Mouse (Mus musculus): ENCODE data around the gene Aldh3b3. TPM values are rescaled to one million over a fixed set of nuclear protein-coding genes. Genes with fewer than 3 reads are reported as not detected.
"Not testable (repeated sequence)": the region's sequence is repeated elsewhere in the genome, so short reads cannot be mapped to it uniquely, and the experiment has no call there.

Gene Aldh3b3
- polyA plus RNA-seq, 1 experiment from 2014 or later: not detected

- not testable (repeated sequence) for H3K27ac ChIP-seq (ENCODE audit: low read length); H3K4me1 ChIP-seq (ENCODE audit: control insufficient read depth, insufficient read depth, low read length); H3K9ac ChIP-seq (ENCODE audit: low read length); H3K9me3 ChIP-seq (replicated peaks; ENCODE audit: control insufficient read depth, low read length); H3K4me2 ChIP-seq (ENCODE audit: low read depth, low read length); H3K36me3 ChIP-seq (ENCODE audit: control insufficient read depth, insufficient read depth); H3K4me3 ChIP-seq (ENCODE audit: low read length); H3K27me3 ChIP-seq (ENCODE audit: control insufficient read depth, insufficient read depth, low read length); ATAC-seq (replicated peaks; ENCODE audit: extremely low read depth, insufficient read depth, low FRiP score)
- WGBS: 67% methylated on average over 6 of the region's 6 CpGs
Measured at GRCm38 (mm10) chr19:3961805-3962204, 3.4 kb downstream of the Aldh3b3 start.

GRCm38 (mm10) chr19:3962469-3962868, 4.0 kb downstream of the Aldh3b3 start:
- H3K36me3 ChIP-seq (ENCODE audit: control insufficient read depth, insufficient read depth): no peaks in the 10 kb centered on the region
- H3K27ac ChIP-seq (ENCODE audit: low read length): no peak overlapping the region
- no peak overlapping the region for H3K4me3 ChIP-seq (ENCODE audit: low read length)
- 19% methylated on average over 2 of the region's 2 CpGs for WGBS
- H3K4me1 ChIP-seq (ENCODE audit: control insufficient read depth, insufficient read depth, low read length): 0 out of 2 replicates have a peak, but pooled peaks cover 6% of the 10 kb centered on the region
- H3K9me3 ChIP-seq (replicated peaks; ENCODE audit: control insufficient read depth, low read length): no peaks in the 10 kb centered on the region
- no peak for ATAC-seq (replicated peaks; ENCODE audit: extremely low read depth, insufficient read depth, low FRiP score)
- H3K27me3 ChIP-seq (ENCODE audit: control insufficient read depth, insufficient read depth, low read length): no peaks in the 10 kb centered on the region
- no peak overlapping the region for H3K9ac ChIP-seq (ENCODE audit: low read length)
- no peak overlapping the region for H3K4me2 ChIP-seq (ENCODE audit: low read depth, low read length)

- no peaks in the 10 kb centered on the region for H3K36me3 ChIP-seq (ENCODE audit: control insufficient read depth, insufficient read depth)
- ATAC-seq (replicated peaks; ENCODE audit: extremely low read depth, insufficient read depth, low FRiP score): no peak
- H3K27ac ChIP-seq (ENCODE audit: low read length): no peak overlapping the region
- H3K9ac ChIP-seq (ENCODE audit: low read length): no peak overlapping the region
- H3K9me3 ChIP-seq (replicated peaks; ENCODE audit: control insufficient read depth, low read length): no peaks in the 10 kb centered on the region
- H3K4me2 ChIP-seq (ENCODE audit: low read depth, low read length): no peak overlapping the region
- no peak overlapping the region for H3K4me3 ChIP-seq (ENCODE audit: low read length)
- H3K4me1 ChIP-seq (ENCODE audit: control insufficient read depth, insufficient read depth, low read length): 0 out of 2 replicates have a peak, but pooled peaks cover 3% of the 10 kb centered on the region
- 73% methylated on average over 4 of the region's 4 CpGs for WGBS
- no peaks in the 10 kb centered on the region for H3K27me3 ChIP-seq (ENCODE audit: control insufficient read depth, insufficient read depth, low read length)
Measured at GRCm38 (mm10) chr19:3964030-3964429, 5.6 kb downstream of the Aldh3b3 start.

- no peaks in the 10 kb centered on the region for H3K9me3 ChIP-seq (replicated peaks; ENCODE audit: control insufficient read depth, low read length)
- 0 out of 2 replicates have a peak, but pooled peaks cover 3% of the 10 kb centered on the region for H3K4me1 ChIP-seq (ENCODE audit: control insufficient read depth, insufficient read depth, low read length)
- no peak overlapping the region for H3K27ac ChIP-seq (ENCODE audit: low read length)
- no peaks in the 10 kb centered on the region; the same call in 1 of the 2 replicates for H3K27me3 ChIP-seq (ENCODE audit: control insufficient read depth, insufficient read depth, low read length)
- H3K4me2 ChIP-seq (ENCODE audit: low read depth, low read length): no peak overlapping the region
- no peak overlapping the region for H3K9ac ChIP-seq (ENCODE audit: low read length)
- 64% methylated on average over 11 of the region's 11 CpGs for WGBS
- H3K36me3 ChIP-seq (ENCODE audit: control insufficient read depth, insufficient read depth): no peaks in the 10 kb centered on the region
- no peak overlapping the region for H3K4me3 ChIP-seq (ENCODE audit: low read length)
- no peak for ATAC-seq (replicated peaks; ENCODE audit: extremely low read depth, insufficient read depth, low FRiP score)
Measured at GRCm38 (mm10) chr19:3966330-3967075, 8.1 kb downstream of the Aldh3b3 start.

GRCm38 (mm10) chr19:3967258-3967657, 8.8 kb downstream of the Aldh3b3 start:
- Histone ChIP-seq H3K4me1 (ENCODE audit: control insufficient read depth, insufficient read depth, low read length) (0 out of 2 replicates have a peak, but pooled peaks cover 3% of the 10 kb centered on the region), H3K9me3 (replicated peaks; ENCODE audit: control insufficient read depth, low read length) (no peaks in the 10 kb centered on the region), H3K27ac (ENCODE audit: low read length) (no peak overlapping the region), H3K27me3 (ENCODE audit: control insufficient read depth, insufficient read depth, low read length) (no peaks in the 10 kb centered on the region; the same call in 1 of the 2 replicates), H3K4me3 (ENCODE audit: low read length) (no peak overlapping the region), H3K4me2 (ENCODE audit: low read depth, low read length) (no peak overlapping the region), H3K36me3 (ENCODE audit: control insufficient read depth, insufficient read depth) (no peaks in the 10 kb centered on the region), H3K9ac (ENCODE audit: low read length) (no peak overlapping the region)
- ATAC-seq (replicated peaks; ENCODE audit: extremely low read depth, insufficient read depth, low FRiP score): no peak
- 35% methylated on average over 3 of the region's 3 CpGs for WGBS

- H3K27me3 ChIP-seq (ENCODE audit: control insufficient read depth, insufficient read depth, low read length): no peaks in the 10 kb centered on the region; the same call in 1 of the 2 replicates
- WGBS: 50% methylated on average over 9 of the region's 9 CpGs
- ATAC-seq (replicated peaks; ENCODE audit: extremely low read depth, insufficient read depth, low FRiP score): no peak
- no peak within 1 kb of the TSS for H3K4me2 ChIP-seq (ENCODE audit: low read depth, low read length)
- H3K4me3 ChIP-seq (ENCODE audit: low read length): no peak within 1 kb of the TSS
- no peak within 1 kb of the TSS for H3K9ac ChIP-seq (ENCODE audit: low read length)
- H3K36me3 ChIP-seq (ENCODE audit: control insufficient read depth, insufficient read depth): no peaks in the 10 kb centered on the region
- no peak within 1 kb of the TSS for H3K27ac ChIP-seq (ENCODE audit: low read length)
- no peaks in the 10 kb centered on the region for H3K9me3 ChIP-seq (replicated peaks; ENCODE audit: control insufficient read depth, low read length)
- H3K4me1 ChIP-seq (ENCODE audit: control insufficient read depth, insufficient read depth, low read length): 0 out of 2 replicates have a peak, but pooled peaks cover 1% of the 10 kb centered on the region
Measured at GRCm38 (mm10) chr19:3972229-3972628, 13.8 kb downstream of the Aldh3b3 start, which contains the start of gene Aldh3b2. TSS of gene Aldh3b2 (plus strand) at chr19:3972328.

GRCm38 (mm10) chr19:3974608-3975007, 16.2 kb downstream of the Aldh3b3 start:
- not testable (repeated sequence) for ATAC-seq (replicated peaks; ENCODE audit: extremely low read depth, insufficient read depth, low FRiP score); H3K36me3 ChIP-seq (ENCODE audit: control insufficient read depth, insufficient read depth); H3K27me3 ChIP-seq (ENCODE audit: control insufficient read depth, insufficient read depth, low read length); H3K4me2 ChIP-seq (ENCODE audit: low read depth, low read length); H3K9me3 ChIP-seq (replicated peaks; ENCODE audit: control insufficient read depth, low read length); H3K4me3 ChIP-seq (ENCODE audit: low read length); H3K9ac ChIP-seq (ENCODE audit: low read length); H3K4me1 ChIP-seq (ENCODE audit: control insufficient read depth, insufficient read depth, low read length); H3K27ac ChIP-seq (ENCODE audit: low read length)
- WGBS: 74% methylated on average over 6 of the region's 6 CpGs

- no peak overlapping the region for H3K4me3 ChIP-seq (ENCODE audit: low read length)
- no peaks in the 10 kb centered on the region for H3K4me1 ChIP-seq (ENCODE audit: control insufficient read depth, insufficient read depth, low read length)
- H3K27ac ChIP-seq (ENCODE audit: low read length): no peak overlapping the region
- no peak overlapping the region for H3K9ac ChIP-seq (ENCODE audit: low read length)
- H3K36me3 ChIP-seq (ENCODE audit: control insufficient read depth, insufficient read depth): no peaks in the 10 kb centered on the region
- no peaks in the 10 kb centered on the region for H3K9me3 ChIP-seq (replicated peaks; ENCODE audit: control insufficient read depth, low read length)
- H3K27me3 ChIP-seq (ENCODE audit: control insufficient read depth, insufficient read depth, low read length): no peaks in the 10 kb centered on the region
- no peak overlapping the region for H3K4me2 ChIP-seq (ENCODE audit: low read depth, low read length)
- no peak for ATAC-seq (replicated peaks; ENCODE audit: extremely low read depth, insufficient read depth, low FRiP score)
- WGBS: 77% methylated on average over 2 of the region's 2 CpGs
Measured at GRCm38 (mm10) chr19:3975866-3976265, 17.4 kb downstream of the Aldh3b3 start.

GRCm38 (mm10) chr19:3980309-3980708, 21.9 kb downstream of the Aldh3b3 start:
- no peaks in the 10 kb centered on the region for H3K9me3 ChIP-seq (replicated peaks; ENCODE audit: control insufficient read depth, low read length)
- no peak overlapping the region for H3K4me2 ChIP-seq (ENCODE audit: low read depth, low read length)
- WGBS: 11% methylated on average over 4 of the region's 4 CpGs
- no peak overlapping the region for H3K9ac ChIP-seq (ENCODE audit: low read length)
- peak; percentile 75; the same call in 1 of the 2 replicates for ATAC-seq (replicated peaks; ENCODE audit: extremely low read depth, insufficient read depth, low FRiP score)
- H3K27me3 ChIP-seq (ENCODE audit: control insufficient read depth, insufficient read depth, low read length): no peaks in the 10 kb centered on the region
- H3K27ac ChIP-seq (ENCODE audit: low read length): no peak overlapping the region
- no peak overlapping the region for H3K4me3 ChIP-seq (ENCODE audit: low read length)
- no peaks in the 10 kb centered on the region for H3K36me3 ChIP-seq (ENCODE audit: control insufficient read depth, insufficient read depth)
- H3K4me1 ChIP-seq (ENCODE audit: control insufficient read depth, insufficient read depth, low read length): peaks cover 5% of the 10 kb centered on the region
